Mouse (Mus musculus) ES-E14 (cell line): ENCODE results near the gene Spryd7. TPM values are rescaled to one million over a fixed set of nuclear protein-coding genes. Genes with fewer than 3 reads are reported as not detected.
A peak's percentile ranks its signal among the peaks of the same experiment; 100 is the strongest.

Experiments used
- DNase-seq: peaks from one replicate; pipeline ENCODE4 v3.0.0-alpha.2; 2013; ENCODE audit warnings: low read depth, low spot score
- H3K27ac ChIP-seq: 2 replicates; pipeline ENCODE4 v1.5.1; 2012; ENCODE audit warnings: low read depth, mild to moderate bottlenecking, low read length, moderate library complexity, mixed read lengths; ENCODE audit not compliant: poor library complexity, insufficient read depth, severe bottlenecking
- H3K36me3 ChIP-seq: 2 replicates; pipeline ENCODE4 v1.6.1; 2012; ENCODE audit warnings: mild to moderate bottlenecking, low read length, moderate library complexity, mixed read lengths; ENCODE audit not compliant: control insufficient read depth, poor library complexity, insufficient read depth, severe bottlenecking
- H3K4me1 ChIP-seq, 2 experiments: fragments of 150-350 bp in 1 of 2; sonication (generic) in 1 of 2; 2 replicates each; pipeline ENCODE4 v1.6.1; 2012; ENCODE audit warnings: low read length in 2 of 2, mild to moderate bottlenecking in 1 of 2, mixed read lengths in 1 of 2; ENCODE audit not compliant: control insufficient read depth in 2 of 2, insufficient read depth in 2 of 2, poor library complexity in 1 of 2
- H3K4me3 ChIP-seq, 2 experiments: fragments of 150-350 bp in 1 of 2; sonication (generic) in 1 of 2; 2 replicates each; pipeline ENCODE4 v1.5.1; 2012; ENCODE audit warnings: low read length in 2 of 2, low read depth in 1 of 2, mild to moderate bottlenecking in 1 of 2, mixed read lengths in 1 of 2; ENCODE audit not compliant: insufficient read depth in 1 of 2, poor library complexity in 1 of 2, severe bottlenecking in 1 of 2
- H3K9ac ChIP-seq: 2 replicates; pipeline ENCODE4 v1.6.1; 2012; ENCODE audit warnings: low read depth, mild to moderate bottlenecking, low read length, mixed read lengths; ENCODE audit not compliant: poor library complexity, insufficient read depth, severe bottlenecking
- H3K9me3 ChIP-seq: fragments of 150-350 bp; sonication (generic); 2 replicates; pipeline ENCODE4 v1.6.1; 2012; ENCODE audit warnings: low read depth, mild to moderate bottlenecking, low read length; ENCODE audit not compliant: control insufficient read depth, insufficient read depth
- CHD2 ChIP-seq: IDR thresholded peaks from 2 replicates; pipeline ENCODE4 v1.6.1; 2014; ENCODE audit warnings: mild to moderate bottlenecking, low read depth, low read length, inconsistent platforms
- HCFC1 ChIP-seq: IDR thresholded peaks from 2 replicates; pipeline ENCODE4 v1.6.1; 2012; ENCODE audit warnings: low read length, inconsistent platforms, borderline replicate concordance; ENCODE audit not compliant: insufficient read depth
- MAFK ChIP-seq: IDR thresholded peaks from 2 replicates; pipeline ENCODE4 v1.6.1; 2014; ENCODE audit warnings: mild to moderate bottlenecking, low read depth, low read length, inconsistent platforms; ENCODE audit not compliant: insufficient read depth
- ZC3H11A ChIP-seq: IDR thresholded peaks from 2 replicates; pipeline ENCODE4 v1.6.1; 2012; ENCODE audit warnings: low read depth, mild to moderate bottlenecking, inconsistent platforms, low read length, borderline replicate concordance
- ZNF384 ChIP-seq: IDR thresholded peaks from 2 replicates; pipeline ENCODE4 v1.6.1; 2012; ENCODE audit warnings: low read depth, low read length, inconsistent platforms
- in situ Hi-C, 2 experiments: fragments of 600-800 bp; cut with MboI; formaldehyde crosslinking; loops; one replicate each; pipeline ENCODE4 v1.15.1; 2025; ENCODE audit warnings: low sequenced_read_pairs in 2 of 2, inconsistent platforms in 1 of 2; ENCODE audit not compliant: unreplicated experiment in 2 of 2
- total RNA-seq: library from RNA; depleted of rRNA; stranded (reverse); fragments of 300-350 nt; gene quantifications from 2 replicates; pipeline ENCODE4 v1.2.3, GENCODE M21; 2012

The Spryd7 gene
- total RNA-seq, 1 experiment, result 5.1 TPM

- Histone ChIP-seq H3K9me3 (no peaks in the 10 kb centered on the region), H3K27ac (no peak overlapping the region), H3K4me1 (peaks cover 0 to 5% of the 10 kb centered on the region in 2 experiments; a peak in 3 of 4 replicates), H3K4me3 (no peak overlapping the region), H3K36me3 (no peaks in the 10 kb centered on the region), H3K9ac (no peak overlapping the region)
- in situ Hi-C loops, result no loop called here
- TF ChIP-seq CHD2 (no peak), MAFK (no peak), HCFC1 (no peak), ZC3H11A (no peak), ZNF384 (no peak)
- DNase-seq, result no peak
Measured at GRCm38 (mm10) chr14:61530396-61530795, 26.3 kb downstream of the Spryd7 start.

DNA sequence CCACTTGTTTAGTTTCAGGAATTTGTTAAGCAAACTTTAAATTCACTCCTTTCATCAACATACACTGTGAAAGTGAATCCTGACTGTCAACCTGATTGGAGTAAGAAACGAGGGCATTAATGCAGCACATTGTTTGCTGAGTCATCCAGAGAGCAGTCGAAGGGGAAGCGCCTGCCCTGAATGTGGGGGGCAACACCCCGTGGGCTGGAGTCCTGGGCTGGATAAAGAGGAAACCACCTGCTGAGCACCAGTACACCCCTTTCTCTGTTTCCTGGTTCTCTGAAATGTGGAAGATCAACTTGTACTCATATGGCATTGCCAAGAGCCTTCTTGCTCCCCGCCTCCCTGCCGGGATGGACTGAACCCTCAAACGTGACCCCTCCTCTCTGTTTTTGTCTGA, 27.2 kb downstream of the Spryd7 start:
- Histone ChIP-seq H3K9ac (no peak overlapping the region; the same call in 1 of the 2 replicates), H3K4me1 (peaks cover 0 to 5% of the 10 kb centered on the region in 2 experiments; a peak in 3 of 4 replicates), H3K36me3 (no peaks in the 10 kb centered on the region), H3K9me3 (no peaks in the 10 kb centered on the region), H3K27ac (no peak overlapping the region), H3K4me3 (no peak overlapping the region)
- DNase-seq, result no peak
- in situ Hi-C loops, result no loop called here
- TF ChIP-seq MAFK (peak; percentile 60; the same call in 1 of the 2 replicates), HCFC1 (no peak), ZC3H11A (no peak)

DNA sequence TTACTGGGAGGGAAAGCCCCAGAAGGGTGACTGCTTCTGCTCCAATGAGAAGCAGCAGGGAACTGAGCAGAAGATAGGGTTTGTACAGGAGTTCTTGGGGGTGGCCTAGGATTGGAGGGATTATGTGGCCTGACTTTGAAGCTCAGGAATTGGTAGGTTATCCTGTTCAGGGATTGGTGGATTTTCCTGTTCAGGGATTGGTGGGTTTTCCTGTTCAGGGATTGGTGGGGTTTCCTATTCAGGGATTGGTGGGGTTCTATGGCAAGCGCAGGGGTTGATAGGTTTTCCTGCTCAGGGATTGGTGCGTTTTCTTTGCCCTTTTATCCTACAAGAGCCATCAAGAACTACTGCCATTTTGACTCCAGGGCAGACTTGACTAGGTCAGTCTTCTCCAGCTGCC, 30.7 kb downstream of the Spryd7 start:
- in situ Hi-C loops, result no loop called here
- Histone ChIP-seq H3K36me3 (no peaks in the 10 kb centered on the region), H3K4me3 (no peak overlapping the region), H3K9ac (no peak overlapping the region), H3K9me3 (no peaks in the 10 kb centered on the region), H3K27ac (no peak overlapping the region), H3K4me1 (peaks cover 0 to 5% of the 10 kb centered on the region in 2 experiments; a peak in 3 of 4 replicates)
- DNase-seq, result no peak
- TF ChIP-seq CHD2, result no peak
- no peak for TF ChIP-seq ZNF384
- no peak for TF ChIP-seq MAFK
- no peak for TF ChIP-seq HCFC1
- no peak for TF ChIP-seq ZC3H11A

DNA sequence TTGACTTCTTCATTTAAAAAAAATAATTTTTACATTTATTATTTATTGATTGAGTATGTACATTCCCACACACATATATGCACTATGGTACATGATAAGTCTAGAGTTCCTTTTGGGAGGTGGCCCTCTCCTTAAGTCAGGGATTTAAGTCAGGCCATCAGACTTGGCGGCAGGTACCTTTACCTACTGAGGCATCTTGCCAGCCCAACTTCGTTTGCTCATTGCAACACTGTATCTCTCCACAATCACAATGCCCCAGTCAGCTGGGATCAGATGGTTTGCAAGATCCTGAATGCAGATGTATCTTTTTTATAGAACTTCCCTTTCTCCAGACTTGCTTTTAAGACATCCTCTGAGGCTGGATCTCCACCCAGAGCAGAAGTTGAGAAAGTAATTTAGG, 32.9 kb downstream of the Spryd7 start:
- Histone ChIP-seq H3K4me3 (no peak overlapping the region), H3K36me3 (no peaks in the 10 kb centered on the region), H3K27ac (no peak overlapping the region), H3K9me3 (no peaks in the 10 kb centered on the region), H3K4me1 (peaks cover 0 to 2% of the 10 kb centered on the region in 2 experiments; a peak in 2 of 4 replicates), H3K9ac (no peak overlapping the region)
- in situ Hi-C loops, result no loop called here
- TF ChIP-seq ZNF384 (no peak), MAFK (no peak), ZC3H11A (no peak), HCFC1 (no peak), CHD2 (no peak)
- DNase-seq, result no peak
